35 mouse cellular contexts compared by ENCODE assay signal in genomic region chr6:15764039-15764438, GRCm38 (mm10). TPM values are rescaled to one million over a fixed set of nuclear protein-coding genes. Genes with fewer than 3 reads are reported as not detected.
DNase-seq lines count a peak whose midpoint lies in the region; ATAC-seq and TF ChIP-seq lines count a peak whose summit lies in the region.
"Had no signal": no experiment of that assay in that cellular context is flagged by ENCODE, and none has a peak within 500 bp of the region (broad histone marks: within the 10 kb centered on the region; RNA-seq: fewer than 3 reads in every experiment).

No protein-coding gene starts in this region.

- H3K4me3 ChIP-seq in heart, adult 2 months: no peak overlapping the region
- no peak overlapping the region for H3K4me3 ChIP-seq in heart, embryonic 14.5 days (ENCODE audit: control insufficient read depth in 1 of 2, insufficient read depth in 1 of 2, low read depth in 1 of 2, low read length in 2 of 2)
- no peak overlapping the region for H3K4me3 ChIP-seq in stomach, postnatal 0 days (ENCODE audit: low read depth, low read length)
- H3K4me3 ChIP-seq: embryonic facial prominence, embryonic 13.5 days; forebrain, embryonic 10.5 days; forebrain, embryonic 15.5 days; heart, embryonic 15.5 days; megakaryocyte, embryonic 14.5 days; midbrain, embryonic 12.5 days; myocyte; neural tube, embryonic 12.5 days had no signal

- H3K9ac ChIP-seq in heart, adult 2 months (ENCODE audit: low read depth, low read length): peak overlapping the region; percentile 34; the same call in 1 of the 2 replicates
- H3K9ac ChIP-seq in heart, embryonic 14.5 days (ENCODE audit: low read length): no peak overlapping the region
- H3K9ac ChIP-seq in stomach, postnatal 0 days (ENCODE audit: low read length): no peak overlapping the region
- H3K9ac ChIP-seq: embryonic facial prominence, embryonic 13.5 days; forebrain, embryonic 15.5 days; heart, embryonic 15.5 days; hindbrain, embryonic 14.5 days; liver, embryonic 14.5 days; midbrain, embryonic 12.5 days; neural tube, embryonic 12.5 days had no signal

- H3K27me3 ChIP-seq in heart, adult 2 months (ENCODE audit: control insufficient read depth, insufficient read depth, low read length): no peaks in the 10 kb centered on the region
- no peaks in the 10 kb centered on the region for H3K27me3 ChIP-seq in heart, embryonic 14.5 days (ENCODE audit: control insufficient read depth, insufficient read depth, low read length)
- H3K27me3 ChIP-seq in stomach, postnatal 0 days (ENCODE audit: control insufficient read depth, insufficient read depth, low read length): no peaks in the 10 kb centered on the region
- H3K27me3 ChIP-seq: CH12.LX; embryonic facial prominence, embryonic 13.5 days; forebrain, embryonic 15.5 days; heart, embryonic 15.5 days; megakaryocyte, embryonic 14.5 days; midbrain, embryonic 12.5 days; neural tube, embryonic 12.5 days had no signal

- H3K36me3 ChIP-seq in heart, adult 2 months (ENCODE audit: control insufficient read depth, insufficient read depth, low read length): peaks cover 17% of the 10 kb centered on the region
- no peaks in the 10 kb centered on the region for H3K36me3 ChIP-seq in heart, embryonic 14.5 days (ENCODE audit: control insufficient read depth, insufficient read depth, low read length)
- no peaks in the 10 kb centered on the region for H3K36me3 ChIP-seq in stomach, postnatal 0 days (ENCODE audit: control insufficient read depth, insufficient read depth, low read length)
- H3K36me3 ChIP-seq: embryonic facial prominence, embryonic 13.5 days; forebrain, embryonic 10.5 days; forebrain, embryonic 15.5 days; heart, embryonic 15.5 days; midbrain, embryonic 12.5 days; neural tube, embryonic 12.5 days had no signal

- no peak for TF ChIP-seq POLR2A in heart, adult 2 months (IDR thresholded peaks at IDR 0.05; ENCODE audit: insufficient read depth, low read depth, low read length)

- intact Hi-C loops in heart, adult 2 months (cut with DNase I): no loop called here
- intact Hi-C loops in heart, postnatal 36 days (cut with DNase I): no loop called here

- no peak overlapping the region for H3K4me2 ChIP-seq in heart, embryonic 14.5 days (ENCODE audit: low read length)
- 0 out of 2 replicates have a peak overlapping the region, but pooled peaks have one; percentile 15 for H3K4me2 ChIP-seq in stomach, postnatal 0 days (replicated peaks; ENCODE audit: low read depth)
- H3K4me2 ChIP-seq: embryonic facial prominence, embryonic 13.5 days; forebrain, embryonic 15.5 days; heart, embryonic 15.5 days; hindbrain, embryonic 14.5 days; midbrain, embryonic 12.5 days; neural tube, embryonic 12.5 days had no signal

- ATAC-seq in heart, embryonic 14.5 days (ENCODE audit: insufficient number of reproducible peaks, insufficient read depth, low FRiP score, low read depth): no peak
- peak; percentile 83 to 86 for ATAC-seq in hematopoietic stem cell, adult 5-6 weeks (replicated peaks in 1 of 2; ENCODE audit: insufficient read depth in 1 of 2, low FRiP score in 2 of 2, low TSS enrichment in 1 of 2, low read depth in 1 of 2, poor library complexity in 2 of 2, severe bottlenecking in 2 of 2)
- ATAC-seq in stomach, postnatal 0 days (ENCODE audit: low FRiP score, low TSS enrichment): no peak
- ATAC-seq: activated CD4-positive, CD25-positive, alpha-beta regulatory T cell, adult 4 months; forebrain, embryonic 15.5 days; intestine, postnatal 0 days had no signal

- no peaks in the 10 kb centered on the region for H3K9me3 ChIP-seq in heart, embryonic 14.5 days (ENCODE audit: control insufficient read depth, low read length)
- no peaks in the 10 kb centered on the region for H3K9me3 ChIP-seq in stomach, postnatal 0 days (ENCODE audit: control insufficient read depth, low read length)
- H3K9me3 ChIP-seq: embryonic facial prominence, embryonic 13.5 days; forebrain, embryonic 10.5 days; forebrain, embryonic 15.5 days; heart, embryonic 15.5 days; megakaryocyte, embryonic 14.5 days; midbrain, embryonic 12.5 days; neural tube, embryonic 12.5 days had no signal

- TF ChIP-seq EP300 in heart, adult 2 months (IDR thresholded peaks at IDR 0.05; ENCODE audit: insufficient read depth, low read depth, low read length): no peak
- no peak for TF ChIP-seq EP300 in stomach, postnatal 0 days (optimal IDR thresholded peaks at IDR 0.05)

- no peak for DNase-seq in heart, adult 2 months
- DNase-seq in heart, postnatal 36 days: no peak
- DNase-seq in heart, postnatal 4 days: no peak
- no peak for DNase-seq in stomach, postnatal 0 days (ENCODE audit: low spot score)
- DNase-seq in lung, postnatal 14 days: no peak
- no peak for DNase-seq in cerebellum, postnatal 25 days
- DNase-seq: adrenal gland, adult 2 months; adrenal gland, postnatal 36 days; cerebellum, adult 11 months; cerebellum, adult 9-10 months; gastrocnemius, postnatal 25 days; kidney, adult 9 months; kidney, postnatal 10 days; layer of hippocampus, postnatal 36 days; liver; lung, adult 2 months; lung, postnatal 10 days; spleen, adult 18-20 months; thymus, adult 18-20 months; thymus, postnatal 25 days had no signal

- peak overlapping the region; percentile 24; the same call in 1 of the 2 replicates for H3K27ac ChIP-seq in heart, adult 2 months
- peak overlapping the region; percentile 37 to 48 for H3K27ac ChIP-seq in heart, embryonic 14.5 days (replicated peaks in 1 of 2; ENCODE audit: control insufficient read depth in 1 of 2, insufficient read depth in 1 of 2, low read depth in 2 of 2, low read length in 2 of 2)
- H3K27ac ChIP-seq in stomach, postnatal 0 days (replicated peaks): peak overlapping the region; percentile 61
- H3K27ac ChIP-seq: embryonic facial prominence, embryonic 13.5 days; forebrain, embryonic 10.5 days; forebrain, embryonic 15.5 days; heart, embryonic 15.5 days; hindbrain, embryonic 14.5 days; liver, embryonic 14.5 days; midbrain, embryonic 12.5 days; neural tube, embryonic 12.5 days had no signal

- H3K79me2 ChIP-seq in heart, adult 2 months (replicated peaks; ENCODE audit: control insufficient read depth, insufficient read depth, low read length): no peaks in the 10 kb centered on the region; the same call in 1 of the 2 replicates

- 34% methylated on average over 7 of the region's 7 CpGs for WGBS in heart, adult 2 months
- 40% methylated on average over 7 of the region's 7 CpGs for WGBS in heart, embryonic 14.5 days
- 64% methylated on average over 7 of the region's 7 CpGs for WGBS in stomach, postnatal 0 days

- H3K4me1 ChIP-seq in heart, adult 2 months (ENCODE audit: control insufficient read depth, insufficient read depth, low read length): peaks cover 5% of the 10 kb centered on the region
- H3K4me1 ChIP-seq in heart, embryonic 14.5 days (ENCODE audit: control insufficient read depth in 2 of 2, insufficient read depth in 2 of 2, low read length in 2 of 2): peaks cover 6 to 16% of the 10 kb centered on the region in 2 experiments; a peak in 3 of 4 replicates
- H3K4me1 ChIP-seq in stomach, postnatal 0 days (replicated peaks; ENCODE audit: control insufficient read depth, insufficient read depth): no peaks in the 10 kb centered on the region; the same call in 1 of the 2 replicates
- H3K4me1 ChIP-seq: embryonic facial prominence, embryonic 13.5 days; forebrain, embryonic 10.5 days; forebrain, embryonic 15.5 days; megakaryocyte, embryonic 14.5 days; midbrain, embryonic 12.5 days; neural tube, embryonic 12.5 days had no signal

- TF ChIP-seq CTCF in heart, adult 2 months (IDR thresholded peaks at IDR 0.05): no peak
- no peak for TF ChIP-seq CTCF in stomach, postnatal 0 days (IDR thresholded peaks at IDR 0.05; ENCODE audit: low read depth)

RNA-seq across cellular contexts. Expression of gene Mdfic, which starts 43.6 kb away (rescaled TPM):
- 10 to 100 TPM; 14.5 to 15.3 TPM for total RNA-seq in heart, adult 2 months (2021)
- polyA plus RNA-seq in heart, adult 2 months (2012; rRNA removed): 5.3 and 10.3 TPM in 2 replicates
- 10 to 100 TPM; 15.3 to 17.9 TPM for total RNA-seq in heart, postnatal 36 days (2021)
- 6.4 and 7.6 TPM in 2 replicates for polyA plus RNA-seq in heart, embryonic 14.5 days (2014; fragmentation: Nextera tagmentation; extraction: Ambion mirVana)
- total RNA-seq in heart, postnatal 4 days (2021): 10 to 100 TPM; 25.5 to 26.0 TPM
- 25.6 and 33.5 TPM in 2 replicates for total RNA-seq in hematopoietic stem cell, adult 5-6 weeks (2017)
- 4.0 and 4.5 TPM in 2 replicates for polyA plus RNA-seq in stomach, postnatal 0 days (2015; fragmentation: Nextera tagmentation; extraction: Ambion mirVana)

Comparison
In these comparisons a context has a peak if more than half of its experiments do, and no peak if none do; other contexts are left out.
1. ATAC-seq: peak in hematopoietic stem cell, adult 5-6 weeks (2 of 2); none in heart, embryonic 14.5 days (single experiment) and stomach, postnatal 0 days (single experiment).
2. Peak in every context shown above with its lines, with median percentiles within 50 percentile points of each other: H3K27ac ChIP-seq.